Mouse (Mus musculus): ENCODE measurements around the gene Lrrc57. TPM values are rescaled to one million over a fixed set of nuclear protein-coding genes. Genes with fewer than 3 reads are reported as not detected.

Gene Lrrc57
- 8.0 and 8.2 TPM in 2 replicates for polyA plus RNA-seq (2012; rRNA removed)

GRCm38 (mm10) chr2:120608830-120609723 lies at the start of gene Lrrc57, which contains the start of gene Haus2:
Lrrc57 (minus strand) TSS chr2:120609520.
Haus2 (plus strand) TSS chr2:120609383.

GRCm38 (mm10) chr2:120628886-120629735 lies 19.8 kb upstream of the Lrrc57 start, which contains the start of gene Stard9:
Stard9 (plus strand) TSS chr2:120629121.

GRCm38 (mm10) chr2:120566886-120567797 lies 42.2 kb downstream of the Lrrc57 start, which contains the start of gene Snap23:
Snap23 (plus strand) TSS chr2:120567671.

DNA sequence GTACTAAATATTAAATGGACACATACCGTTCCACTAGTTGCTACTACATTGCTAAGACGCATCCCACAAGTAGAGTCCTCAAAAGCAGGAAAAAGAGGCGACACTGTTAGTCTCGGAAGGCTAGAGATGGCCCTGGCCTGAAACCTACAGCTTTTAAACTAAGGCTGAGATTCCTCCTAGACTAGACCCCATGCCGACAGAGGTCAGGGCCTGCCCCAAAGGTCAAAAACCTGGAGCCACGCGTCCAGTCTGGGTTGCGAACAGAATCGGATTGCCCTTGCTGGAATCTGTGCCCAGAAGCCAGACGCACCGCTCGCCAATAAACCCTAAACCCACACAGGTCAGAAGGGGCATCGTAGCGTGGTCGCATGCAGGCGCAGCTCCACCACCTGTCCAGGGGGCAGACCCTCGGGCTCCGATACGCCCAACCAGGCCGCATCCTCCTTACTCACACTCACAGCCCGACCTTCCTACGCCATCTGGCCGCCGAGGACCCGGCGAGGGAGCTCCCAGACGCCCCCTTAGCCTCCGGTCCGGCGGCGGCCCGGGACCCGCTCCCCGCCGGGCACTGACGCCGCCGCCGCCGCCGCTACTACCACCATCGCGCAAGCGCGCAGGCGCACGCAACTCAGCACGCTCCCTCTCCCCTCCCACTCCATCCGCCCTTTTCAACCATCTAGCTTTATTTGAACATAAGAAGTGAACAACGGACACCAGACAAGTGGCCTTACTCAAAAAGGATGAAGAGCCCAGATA lies 45.9 kb downstream of the Lrrc57 start, which contains the start of gene Zfp106:
Zfp106 (minus strand) TSS at position 609 of the 756 bp plus-strand sequence.

Other genes starting within 250 kb of the Lrrc57 start
- 6.4 and 7.5 TPM in 2 replicates for gene Ganc, start 205.6 kb downstream of the Lrrc57 start, polyA plus RNA-seq (2012; rRNA removed)
- 6.5 and 6.6 TPM in 2 replicates for gene Tmem87a, start 205.4 kb downstream of the Lrrc57 start, polyA plus RNA-seq (2012; rRNA removed)
- gene Capn3, start 153.5 kb downstream of the Lrrc57 start, polyA plus RNA-seq (2012; rRNA removed): 3.8 and 4.5 TPM in 2 replicates
- 13.6 and 15.6 TPM in 2 replicates for gene Zfp106, start 45.7 kb downstream of the Lrrc57 start, polyA plus RNA-seq (2012; rRNA removed)
- 15.6 and 16.6 TPM in 2 replicates for gene Snap23, start 41.8 kb downstream of the Lrrc57 start, polyA plus RNA-seq (2012; rRNA removed)
- gene Haus2, start 137 bp downstream of the Lrrc57 start, polyA plus RNA-seq (2012; rRNA removed): 5.7 and 5.9 TPM in 2 replicates
- 3.0 and 3.9 TPM in 2 replicates for gene Stard9, start 19.6 kb upstream of the Lrrc57 start, polyA plus RNA-seq (2012; rRNA removed)
- 7.5 and 8.2 TPM in 2 replicates for gene Cdan1, start 240.6 kb upstream of the Lrrc57 start, polyA plus RNA-seq (2012; rRNA removed)
- 0.72 and 0.87 TPM in 2 replicates for gene Ttbk2, start 241.1 kb upstream of the Lrrc57 start, polyA plus RNA-seq (2012; rRNA removed)

Data from liver, embryonic 18 days (tissue).